Mouse (Mus musculus): Measurements from ENCODE around the gene Trim50.
"Not testable (repeated sequence)": the region's sequence is repeated elsewhere in the genome, so short reads cannot be mapped to it uniquely, and the experiment has no call there.

Gene Trim50

GRCm38 (mm10) chr5:135352995-135353394, at the start of gene Trim50:
Trim50 (plus strand) TSS chr5:135353295.
- no peak for DNase-seq (ENCODE audit: low spot score)

- no peak for DNase-seq (ENCODE audit: low spot score)
Measured at GRCm38 (mm10) chr5:135306321-135306965, 46.7 kb upstream of the Trim50 start.

- no peak for DNase-seq (ENCODE audit: low spot score)
Measured at GRCm38 (mm10) chr5:135316177-135316576, 36.9 kb upstream of the Trim50 start.

GRCm38 (mm10) chr5:135319856-135320255, 33.2 kb upstream of the Trim50 start:
- DNase-seq (ENCODE audit: low spot score) = no peak

GRCm38 (mm10) chr5:135322197-135322596, 30.9 kb upstream of the Trim50 start:
- no peak for DNase-seq (ENCODE audit: low spot score)

- DNase-seq (ENCODE audit: low spot score) = no peak
Measured at GRCm38 (mm10) chr5:135326121-135326659, 26.9 kb upstream of the Trim50 start.

GRCm38 (mm10) chr5:135329471-135329870, 23.6 kb upstream of the Trim50 start:
- DNase-seq (ENCODE audit: low spot score) = no peak

- DNase-seq (ENCODE audit: low spot score) = no peak
Measured at GRCm38 (mm10) chr5:135330201-135330600, 22.9 kb upstream of the Trim50 start.

- no peak for DNase-seq (ENCODE audit: low spot score)
Measured at GRCm38 (mm10) chr5:135331161-135331560, 21.9 kb upstream of the Trim50 start.

- no peak for DNase-seq (ENCODE audit: low spot score)
Measured at GRCm38 (mm10) chr5:135337575-135337974, 15.5 kb upstream of the Trim50 start.

- no peak for DNase-seq (ENCODE audit: low spot score)
Measured at GRCm38 (mm10) chr5:135345989-135346388, 7.1 kb upstream of the Trim50 start.

GRCm38 (mm10) chr5:135346430-135346829, 6.7 kb upstream of the Trim50 start:
- DNase-seq (ENCODE audit: low spot score) = no peak

GRCm38 (mm10) chr5:135347511-135348011, 5.5 kb upstream of the Trim50 start:
- DNase-seq (ENCODE audit: low spot score) = no peak

GRCm38 (mm10) chr5:135349862-135350261, 3.2 kb upstream of the Trim50 start, which contains the start of gene Fkbp6:
Fkbp6 (minus strand) TSS chr5:135350044.
- no peak for DNase-seq (ENCODE audit: low spot score)

- no peak for DNase-seq (ENCODE audit: low spot score)
Measured at GRCm38 (mm10) chr5:135351606-135352005, 1.5 kb upstream of the Trim50 start.

GRCm38 (mm10) chr5:135353564-135353963, 469 bp downstream of the Trim50 start:
- DNase-seq (ENCODE audit: low spot score) = no peak

- no peak for DNase-seq (ENCODE audit: low spot score)
Measured at GRCm38 (mm10) chr5:135356090-135356489, 3.0 kb downstream of the Trim50 start.

- DNase-seq (ENCODE audit: low spot score) = no peak
Measured at GRCm38 (mm10) chr5:135357556-135357955, 4.5 kb downstream of the Trim50 start.

- no peak for DNase-seq (ENCODE audit: low spot score)
Measured at GRCm38 (mm10) chr5:135359772-135360171, 6.7 kb downstream of the Trim50 start.

GRCm38 (mm10) chr5:135362572-135362971, 9.5 kb downstream of the Trim50 start:
- DNase-seq (ENCODE audit: low spot score) = no peak

- no peak for DNase-seq (ENCODE audit: low spot score)
Measured at GRCm38 (mm10) chr5:135363540-135363939, 10.4 kb downstream of the Trim50 start.

GRCm38 (mm10) chr5:135367841-135368240, 14.7 kb downstream of the Trim50 start:
- DNase-seq (ENCODE audit: low spot score) = peak; percentile 33

- no peak for DNase-seq (ENCODE audit: low spot score)
Measured at GRCm38 (mm10) chr5:135368312-135368711, 15.2 kb downstream of the Trim50 start.

GRCm38 (mm10) chr5:135369196-135369595, 16.1 kb downstream of the Trim50 start:
- DNase-seq (ENCODE audit: low spot score) = not testable (repeated sequence)

Measured in layer of hippocampus, adult 9-10 months (tissue).